Mouse (Mus musculus) embryo, embryonic 11.5 days (tissue): ENCODE data around the gene BC016579.
A peak's percentile ranks its signal among the peaks of the same experiment; 100 is the strongest.

Experiments used
- DNase-seq: peaks from one replicate; pipeline ENCODE4 v3.0.0-alpha.2; 2012; ENCODE audit warnings: low read depth, low spot score

BC016579 gene

DNA sequence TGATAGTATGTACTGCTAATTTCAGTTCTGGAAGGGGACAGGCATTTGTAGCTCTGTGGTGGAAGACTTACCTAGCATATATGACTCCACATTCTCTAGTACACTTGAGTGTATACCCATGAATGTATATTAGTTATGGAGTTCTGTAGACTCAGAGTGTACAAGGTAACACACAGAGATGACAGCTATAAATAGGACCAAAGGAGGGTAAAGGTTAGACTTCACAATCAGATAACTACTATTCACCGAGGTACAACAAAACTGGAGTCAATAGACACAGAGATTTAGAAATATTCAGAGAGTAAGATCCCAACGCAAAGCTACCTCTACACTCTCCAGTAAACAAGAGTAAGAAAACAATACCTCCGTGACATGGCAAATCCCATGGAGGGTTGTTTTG lies 9.9 kb downstream of the BC016579 start:
- DNase-seq, result no peak

GRCm38 (mm10) chr16:45641301-45641700 lies 12.6 kb downstream of the BC016579 start:
- DNase-seq, result no peak

GRCm38 (mm10) chr16:45640070-45640762 lies 13.7 kb downstream of the BC016579 start:
- DNase-seq, result no peak

DNA sequence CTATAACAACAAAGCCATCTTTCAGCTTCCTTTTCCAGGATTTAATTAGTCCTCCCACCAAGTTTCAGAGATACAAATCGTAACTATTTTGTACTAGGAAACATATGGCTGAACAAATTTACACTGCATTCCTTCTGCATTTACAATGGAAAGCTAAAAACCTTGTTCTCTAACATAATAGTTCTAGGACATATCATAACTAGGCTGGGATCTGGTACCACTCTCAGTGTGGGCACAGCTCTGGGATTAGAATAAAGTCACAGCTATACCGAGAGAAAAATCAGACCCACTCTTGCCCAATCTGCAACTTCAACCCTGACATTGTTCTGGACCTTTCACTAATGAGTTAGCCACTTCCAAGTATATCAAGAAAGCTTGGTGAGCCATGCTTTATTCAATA lies 18.0 kb downstream of the BC016579 start:
- no peak for DNase-seq

- no peak for DNase-seq
Observed at GRCm38 (mm10) chr16:45632420-45632819, 21.4 kb downstream of the BC016579 start.

GRCm38 (mm10) chr16:45630347-45630960 lies 23.4 kb downstream of the BC016579 start:
- DNase-seq, result peak; percentile 59

GRCm38 (mm10) chr16:45629497-45630105 lies 24.3 kb downstream of the BC016579 start:
- DNase-seq, result no peak

- no peak for DNase-seq
Observed at GRCm38 (mm10) chr16:45625342-45625741, 28.5 kb downstream of the BC016579 start.

DNA sequence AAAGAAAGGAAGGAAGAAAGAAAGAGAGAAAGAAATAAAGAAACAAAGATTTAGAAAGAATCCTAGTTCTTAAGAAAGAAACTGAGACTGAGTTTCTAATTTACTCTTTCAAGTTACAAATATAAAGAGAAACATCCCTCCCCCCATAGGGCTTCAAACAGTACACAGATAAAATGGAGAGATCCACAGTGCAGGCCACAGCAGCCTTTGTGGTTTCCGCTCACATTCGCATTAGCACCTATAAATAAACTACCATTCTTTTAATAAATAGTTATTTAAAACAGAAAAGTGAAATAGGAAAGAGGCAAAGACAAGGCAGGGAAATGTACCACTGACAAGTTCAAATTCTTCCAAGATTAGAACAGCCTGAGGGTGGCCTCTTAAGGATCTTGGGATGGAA lies 29.1 kb downstream of the BC016579 start:
- DNase-seq, result no peak

GRCm38 (mm10) chr16:45623230-45623629 lies 30.6 kb downstream of the BC016579 start:
- no peak for DNase-seq

DNA sequence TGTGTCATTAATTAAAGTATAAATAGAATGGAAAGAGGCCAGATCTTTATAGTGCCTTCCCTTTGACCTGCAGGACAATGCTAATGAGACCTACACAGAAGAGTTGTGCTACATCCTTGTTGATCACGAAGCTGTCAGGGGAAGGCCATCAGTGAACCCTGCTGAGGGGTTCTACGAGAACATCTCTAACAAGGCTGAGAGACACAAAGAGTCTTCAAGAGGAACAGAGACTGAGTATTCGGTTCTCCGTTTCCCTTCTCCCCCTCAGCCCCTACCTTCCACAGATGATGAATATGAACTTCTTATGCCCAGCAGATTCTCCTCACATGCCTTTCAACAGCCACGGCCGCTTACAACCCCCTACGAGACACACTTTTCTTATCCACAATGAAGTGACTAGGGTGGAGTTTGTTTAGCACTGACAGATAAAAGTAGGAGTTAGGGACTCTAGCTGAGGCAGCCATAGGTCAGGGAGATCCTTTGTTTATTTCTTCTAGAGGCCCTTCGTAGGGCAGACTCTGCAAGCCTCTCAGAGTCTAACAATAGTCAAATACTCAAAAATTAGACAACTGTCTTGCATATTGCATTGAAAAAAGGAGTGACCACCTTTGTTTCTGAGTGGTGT lies 34.0 kb downstream of the BC016579 start:
- DNase-seq, result no peak

GRCm38 (mm10) chr16:45615944-45616343 lies 37.9 kb downstream of the BC016579 start:
- no peak for DNase-seq

DNA sequence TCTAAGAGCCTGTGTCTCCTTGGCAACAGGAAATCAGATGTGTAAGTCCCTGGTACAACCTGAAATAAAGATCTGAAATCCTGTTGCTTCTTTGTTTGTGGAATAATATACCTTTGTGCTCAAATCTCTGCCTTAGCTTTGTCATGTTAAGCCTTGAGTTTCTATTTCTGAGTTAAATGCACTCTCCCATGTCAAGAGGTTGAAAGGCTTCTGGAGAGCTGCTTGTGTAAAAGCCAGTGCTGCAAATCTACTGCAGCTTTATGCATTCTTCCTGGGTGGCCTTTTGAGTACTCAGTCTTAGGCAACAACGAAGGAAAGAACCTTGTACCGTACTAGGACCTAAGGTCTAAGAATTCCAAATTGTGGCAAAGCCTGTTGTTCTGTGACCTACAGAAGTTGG lies 40.6 kb downstream of the BC016579 start:
- DNase-seq, result no peak

DNA sequence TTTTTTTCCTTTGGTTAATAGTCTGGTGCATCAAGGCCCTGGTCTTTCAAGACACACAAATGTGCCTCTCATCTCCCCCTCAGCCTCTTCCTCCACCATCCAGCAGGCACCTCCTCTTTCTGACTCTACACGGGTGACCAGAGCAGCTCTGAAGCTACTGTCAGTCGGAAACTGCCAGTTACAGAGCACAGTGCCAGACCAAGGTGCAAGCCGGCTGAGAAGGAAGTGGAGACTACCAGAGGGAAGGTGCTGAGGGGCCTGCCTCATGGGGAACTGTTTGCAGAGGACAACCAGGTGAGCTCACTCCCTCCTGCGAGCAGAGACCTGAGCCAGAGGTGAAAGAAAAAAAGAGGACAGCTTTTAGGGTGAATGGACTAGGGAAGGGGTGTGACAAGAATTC lies 43.6 kb downstream of the BC016579 start, which contains the start of gene Gcsam:
Gcsam (plus strand) TSS at position 114 of the 400 bp plus-strand sequence.
- no peak for DNase-seq

DNA sequence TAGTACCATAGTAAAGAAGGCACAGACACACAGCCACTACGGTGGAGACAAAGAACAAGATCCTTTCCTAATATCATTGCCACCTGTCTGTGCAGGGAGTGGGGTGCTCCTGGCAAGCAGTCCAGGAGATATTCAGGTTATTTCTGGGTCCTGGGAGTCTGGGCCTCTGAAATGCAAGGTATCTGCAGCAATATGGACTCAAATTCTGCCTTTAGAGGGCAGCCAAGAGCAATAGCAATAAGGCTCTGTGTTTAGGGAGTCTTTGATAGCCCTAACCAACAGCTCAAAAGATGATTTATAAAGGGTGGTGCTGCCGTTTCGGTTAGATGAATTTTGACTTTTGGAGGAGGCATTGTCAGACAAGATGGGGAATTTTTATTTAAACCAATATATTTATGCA lies 44.6 kb downstream of the BC016579 start:
- DNase-seq, result no peak

- DNase-seq, result no peak
Observed at GRCm38 (mm10) chr16:45608481-45608954, 45.4 kb downstream of the BC016579 start.

GRCm38 (mm10) chr16:45595494-45595893 lies 58.4 kb downstream of the BC016579 start:
- no peak for DNase-seq

- DNase-seq, result no peak
Observed at GRCm38 (mm10) chr16:45593656-45594055, 60.2 kb downstream of the BC016579 start.

GRCm38 (mm10) chr16:45582512-45582911 lies 71.4 kb downstream of the BC016579 start:
- DNase-seq, result no peak

DNA sequence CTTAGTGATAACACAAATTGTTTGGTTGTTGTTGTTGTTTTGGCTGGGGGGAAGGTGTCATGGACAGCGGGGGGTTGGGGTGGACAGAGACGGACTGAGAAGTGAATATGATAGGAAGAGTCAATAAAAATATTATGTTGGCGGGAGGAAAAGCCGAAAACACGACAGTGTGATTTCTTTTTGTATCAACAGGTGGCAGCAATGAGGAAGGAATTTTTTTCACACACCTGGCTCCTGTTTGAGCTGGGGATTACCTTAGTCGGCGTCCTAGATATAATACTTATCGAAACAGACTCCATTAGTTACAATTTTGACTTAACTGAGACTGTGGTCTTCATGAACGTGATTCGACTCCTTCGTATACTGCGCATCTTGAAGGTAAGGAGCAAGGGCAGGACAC lies 74.0 kb downstream of the BC016579 start:
- no peak for DNase-seq
